Mouse (Mus musculus) forebrain, embryonic 11.5 days (tissue): ENCODE results near the gene Cnnm4. TPM values are rescaled to one million over a fixed set of nuclear protein-coding genes. Genes with fewer than 3 reads are reported as not detected.
A peak's percentile ranks its signal among the peaks of the same experiment; 100 is the strongest.

ENCODE experiments used
- ATAC-seq: fragments of 200-750 bp; cut with Nextera tagmentation; replicated peaks from 2 replicates; pipeline ENCODE4 v1.8.0; 2017; ENCODE audit warnings: moderate TSS enrichment; ENCODE audit not compliant: low FRiP score
- DNase-seq: peaks from one replicate; pipeline ENCODE4 v3.0.0-alpha.2; 2017; ENCODE audit warnings: low spot score
- H3K27ac ChIP-seq: fragments of 300-500 bp; sonication (generic); 2 replicates; pipeline ENCODE4 v1.5.1; 2014; ENCODE audit warnings: low read depth, low read length
- H3K27me3 ChIP-seq: fragments of 300-500 bp; sonication (generic); 2 replicates; pipeline ENCODE4 v1.6.1; 2014; ENCODE audit warnings: mild to moderate bottlenecking, low read length, mixed read lengths; ENCODE audit not compliant: control insufficient read depth, insufficient read depth
- H3K36me3 ChIP-seq: fragments of 300-500 bp; sonication (generic); 2 replicates; pipeline ENCODE4 v1.6.1; 2014; ENCODE audit warnings: mild to moderate bottlenecking, low read length, moderate library complexity, mixed read lengths; ENCODE audit not compliant: control insufficient read depth, insufficient read depth
- H3K4me1 ChIP-seq: fragments of 300-500 bp; sonication (generic); replicated peaks from 2 replicates; pipeline ENCODE4 v1.6.1; 2014; ENCODE audit warnings: low read length, mixed read lengths; ENCODE audit not compliant: control insufficient read depth, insufficient read depth
- H3K4me2 ChIP-seq: fragments of 300-500 bp; sonication (generic); 2 replicates; pipeline ENCODE4 v1.6.1; 2014; ENCODE audit warnings: low read depth, mild to moderate bottlenecking, low read length, moderate library complexity, mixed read lengths; ENCODE audit not compliant: severe bottlenecking
- H3K4me3 ChIP-seq: fragments of 300-500 bp; sonication (generic); 2 replicates; pipeline ENCODE4 v1.5.1; 2014; ENCODE audit warnings: low read depth, low read length
- H3K9ac ChIP-seq: fragments of 300-500 bp; sonication (generic); 2 replicates; pipeline ENCODE4 v1.6.1; 2014; ENCODE audit warnings: low read length
- H3K9me3 ChIP-seq: fragments of 300-500 bp; sonication (generic); 2 replicates; pipeline ENCODE4 v1.6.1; 2016; ENCODE audit warnings: low read length, mixed read lengths; ENCODE audit not compliant: control insufficient read depth
- WGBS: fragments of 180-500 bp; shearing (Covaris S2); extraction: QIAGEN DNeasy Blood & Tissue Kit; methylation state at CpG from one replicate; pipeline ENCODE4 v1.1.7; 2014; 5-methylcytosine and 5-hydroxymethylcytosine counted together
- polyA plus RNA-seq: library from polyadenylated mRNA; unstranded; fragments of >200 nt; fragmentation: Nextera tagmentation; extraction: Ambion mirVana; gene quantifications from 2 replicates; pipeline ENCODE4 v1.2.1, GENCODE M21; 2014

Cnnm4 gene
- polyA plus RNA-seq, 1 experiment from 2014 or later, result 14.6 TPM

- Histone ChIP-seq H3K4me2 (peak within 1 kb of the TSS; percentile 71), H3K4me3 (peak within 1 kb of the TSS; percentile 54), H3K27me3 (no peaks in the 10 kb centered on the region), H3K9ac (peak within 1 kb of the TSS; percentile 71), H3K9me3 (no peaks in the 10 kb centered on the region), H3K36me3 (no peaks in the 10 kb centered on the region), H3K27ac (peak within 1 kb of the TSS; percentile 60; the same call in 1 of the 2 replicates), H3K4me1 (no peaks in the 10 kb centered on the region)
- peak; percentile 99 for ATAC-seq
- 1% methylated on average over 57 of the region's 57 CpGs for WGBS
- peak; percentile 97 for DNase-seq
Measured at GRCm38 (mm10) chr1:36444471-36445464, 26.7 kb upstream of the Cnnm4 start, which contains the start of gene Lman2l. Gene Lman2l (minus strand): TSS chr1:36445271.

- 45% methylated on average over 8 of the region's 8 CpGs for WGBS
- H3K4me2 ChIP-seq, result peak overlapping the region; percentile 32
- no peaks in the 10 kb centered on the region for H3K4me1 ChIP-seq
- H3K36me3 ChIP-seq, result no peaks in the 10 kb centered on the region
- H3K4me3 ChIP-seq, result no peak overlapping the region
- ATAC-seq (peak; percentile 52; the same call in 1 of the 2 replicates), DNase-seq (no peak)
- H3K9ac ChIP-seq, result 0 out of 2 replicates have a peak overlapping the region, but pooled peaks have one; percentile 10
- H3K9me3 ChIP-seq, result no peaks in the 10 kb centered on the region
- peak overlapping the region; percentile 60; the same call in 1 of the 2 replicates for H3K27ac ChIP-seq
- no peaks in the 10 kb centered on the region for H3K27me3 ChIP-seq
Measured at GRCm38 (mm10) chr1:36445508-36445907, 25.9 kb upstream of the Cnnm4 start.

GRCm38 (mm10) chr1:36446106-36446824, 25.2 kb upstream of the Cnnm4 start:
- Histone ChIP-seq H3K27ac (no peak overlapping the region), H3K36me3 (no peaks in the 10 kb centered on the region), H3K9me3 (no peaks in the 10 kb centered on the region), H3K4me1 (no peaks in the 10 kb centered on the region), H3K27me3 (no peaks in the 10 kb centered on the region), H3K4me3 (no peak overlapping the region), H3K4me2 (no peak overlapping the region), H3K9ac (no peak overlapping the region)
- DNase-seq (no peak), ATAC-seq (no peak)
- WGBS, result 91% methylated on average over 5 of the region's 5 CpGs

GRCm38 (mm10) chr1:36446841-36447240, 24.6 kb upstream of the Cnnm4 start:
- Histone ChIP-seq H3K27ac (no peak overlapping the region), H3K9ac (no peak overlapping the region), H3K4me1 (no peaks in the 10 kb centered on the region), H3K9me3 (no peaks in the 10 kb centered on the region), H3K27me3 (no peaks in the 10 kb centered on the region), H3K4me2 (no peak overlapping the region), H3K4me3 (no peak overlapping the region), H3K36me3 (no peaks in the 10 kb centered on the region)
- 93% methylated on average over 5 of the region's 5 CpGs for WGBS
- DNase-seq, result no peak
- no peak for ATAC-seq

- Histone ChIP-seq H3K4me3 (no peak overlapping the region), H3K4me1 (no peaks in the 10 kb centered on the region), H3K4me2 (no peak overlapping the region), H3K9me3 (no peaks in the 10 kb centered on the region; the same call in 1 of the 2 replicates), H3K27ac (no peak overlapping the region), H3K36me3 (no peaks in the 10 kb centered on the region), H3K27me3 (no peaks in the 10 kb centered on the region), H3K9ac (no peak overlapping the region)
- ATAC-seq, result no peak
- no peak for DNase-seq
- WGBS, result 85% methylated on average over 6 of the region's 6 CpGs
Measured at GRCm38 (mm10) chr1:36454055-36454815, 17.2 kb upstream of the Cnnm4 start.

GRCm38 (mm10) chr1:36457388-36458014, 13.9 kb upstream of the Cnnm4 start:
- Histone ChIP-seq H3K4me2 (no peak overlapping the region), H3K9ac (no peak overlapping the region), H3K27ac (no peak overlapping the region), H3K36me3 (no peaks in the 10 kb centered on the region), H3K4me3 (no peak overlapping the region), H3K4me1 (no peaks in the 10 kb centered on the region), H3K9me3 (no peaks in the 10 kb centered on the region; the same call in 1 of the 2 replicates), H3K27me3 (no peaks in the 10 kb centered on the region)
- 39% methylated on average over 7 of the region's 7 CpGs for WGBS
- DNase-seq (no peak), ATAC-seq (no peak)

- no peak for DNase-seq
- H3K4me2 ChIP-seq, result no peak overlapping the region
- no peak overlapping the region for H3K9ac ChIP-seq
- ATAC-seq, result no peak
- H3K36me3 ChIP-seq, result no peaks in the 10 kb centered on the region
- no peak overlapping the region for H3K27ac ChIP-seq
- H3K9me3 ChIP-seq, result no peaks in the 10 kb centered on the region; the same call in 1 of the 2 replicates
- H3K4me1 ChIP-seq, result no peaks in the 10 kb centered on the region
- H3K27me3 ChIP-seq, result no peaks in the 10 kb centered on the region
- WGBS, result 90% methylated on average over 5 of the region's 5 CpGs
- no peak overlapping the region for H3K4me3 ChIP-seq
Measured at GRCm38 (mm10) chr1:36458169-36458568, 13.3 kb upstream of the Cnnm4 start.

GRCm38 (mm10) chr1:36461829-36462228, 9.6 kb upstream of the Cnnm4 start:
- no peak for DNase-seq
- no peak for ATAC-seq
- 58% methylated on average over 2 of the region's 2 CpGs for WGBS
- H3K9ac ChIP-seq, result no peak overlapping the region
- H3K36me3 ChIP-seq, result no peaks in the 10 kb centered on the region
- H3K27ac ChIP-seq, result no peak overlapping the region
- no peak overlapping the region for H3K4me2 ChIP-seq
- no peaks in the 10 kb centered on the region for H3K27me3 ChIP-seq
- no peak overlapping the region for H3K4me3 ChIP-seq
- no peaks in the 10 kb centered on the region for H3K9me3 ChIP-seq
- no peaks in the 10 kb centered on the region for H3K4me1 ChIP-seq
